Mouse (Mus musculus) MEL (cell line): ENCODE data around the gene Drosha. TPM values are rescaled to one million over a fixed set of nuclear protein-coding genes. Genes with fewer than 3 reads are reported as not detected.

Experiments used
- DNase-seq: peaks from one replicate; pipeline ENCODE4 v3.0.0; 2011; ENCODE audit warnings: low read depth, low spot score
- H3K27ac ChIP-seq: 2 replicates; pipeline ENCODE4 v1.5.1; 2012; ENCODE audit warnings: low read depth, mild to moderate bottlenecking, control low read depth, low read length, moderate library complexity; ENCODE audit not compliant: control insufficient read depth
- H3K27me3 ChIP-seq, 2 experiments: fragments of 150-350 bp in 1 of 2; sonication (generic) in 1 of 2; 2 replicates each; pipeline ENCODE4 v1.6.1; 2012; ENCODE audit warnings: low read length in 2 of 2, mild to moderate bottlenecking in 2 of 2, improper control_type of control experiment in 1 of 2, moderate library complexity in 1 of 2; ENCODE audit not compliant: insufficient read depth in 2 of 2, control insufficient read depth in 1 of 2
- H3K36me3 ChIP-seq, 2 experiments: 2 replicates each; pipeline ENCODE4 v1.6.1; 2012 to 2014; ENCODE audit warnings: low read length in 2 of 2, improper control_type of control experiment in 1 of 2, inconsistent platforms in 1 of 2, mild to moderate bottlenecking in 1 of 2; ENCODE audit not compliant: insufficient read depth in 2 of 2, control insufficient read depth in 1 of 2
- H3K4me1 ChIP-seq, 2 experiments: fragments of 150-350 bp in 1 of 2; sonication (generic) in 1 of 2; 2 replicates each; pipeline ENCODE4 v1.6.1; 2012; ENCODE audit warnings: low read length in 2 of 2, improper control_type of control experiment in 1 of 2, mild to moderate bottlenecking in 1 of 2; ENCODE audit not compliant: insufficient read depth in 2 of 2, control insufficient read depth in 1 of 2
- H3K4me3 ChIP-seq, 2 experiments: fragments of 150-350 bp in 1 of 2; sonication (generic) in 1 of 2; 2 replicates each; pipeline ENCODE4 v1.5.1; 2012; ENCODE audit warnings: low read depth in 2 of 2, low read length in 2 of 2, mild to moderate bottlenecking in 2 of 2, moderate library complexity in 2 of 2, control low read depth in 1 of 2, improper control_type of control experiment in 1 of 2; ENCODE audit not compliant: control insufficient read depth in 1 of 2, insufficient read depth in 1 of 2
- H3K79me2 ChIP-seq: 2 replicates; pipeline ENCODE4 v1.6.1; 2012; ENCODE audit warnings: mild to moderate bottlenecking, low read length, moderate library complexity; ENCODE audit not compliant: control insufficient read depth, poor library complexity, insufficient read depth
- H3K9ac ChIP-seq: 2 replicates; pipeline ENCODE4 v1.6.1; 2012; ENCODE audit warnings: low read depth, mild to moderate bottlenecking, control low read depth, low read length, moderate library complexity; ENCODE audit not compliant: control insufficient read depth, poor library complexity, severe bottlenecking
- H3K9me3 ChIP-seq: fragments of 150-350 bp; sonication (generic); replicated peaks from 2 replicates; pipeline ENCODE4 v1.6.1; 2012; ENCODE audit warnings: mild to moderate bottlenecking, low read length, improper control_type of control experiment, moderate library complexity; ENCODE audit not compliant: insufficient read depth
- CHD2 ChIP-seq: IDR thresholded peaks from 2 replicates; pipeline ENCODE4 v1.6.1; 2011; ENCODE audit warnings: low read length, improper control_type of control experiment
- CTCF ChIP-seq, 3 experiments: IDR thresholded peaks in 2 of 3; conservative IDR thresholded peaks in 1 of 3; 2 replicates each; pipeline ENCODE4 v1.5.1; 2011 to 2012; ENCODE audit warnings: low read length in 3 of 3, low read depth in 2 of 3, mild to moderate bottlenecking in 2 of 3, improper control_type of control experiment in 1 of 3, inconsistent platforms in 1 of 3, mixed read lengths in 1 of 3, moderate library complexity in 1 of 3; ENCODE audit not compliant: control insufficient read depth in 1 of 3, insufficient read depth in 1 of 3, poor library complexity in 1 of 3, severe bottlenecking in 1 of 3
- E2F4 ChIP-seq: IDR thresholded peaks from 2 replicates; pipeline ENCODE4 v1.6.1; 2011; ENCODE audit warnings: low read depth, low read length, improper control_type of control experiment, borderline replicate concordance
- ETS1 ChIP-seq: IDR thresholded peaks from 2 replicates; pipeline ENCODE4 v1.6.1; 2012; ENCODE audit warnings: low read depth, mild to moderate bottlenecking, inconsistent platforms, low read length, improper control_type of control experiment, moderate library complexity
- GABPA ChIP-seq: IDR thresholded peaks from 2 replicates; pipeline ENCODE4 v1.6.1; 2012; ENCODE audit warnings: low read depth, mild to moderate bottlenecking, inconsistent platforms, low read length, improper control_type of control experiment, moderate library complexity
- HCFC1 ChIP-seq: IDR thresholded peaks from 2 replicates; pipeline ENCODE4 v1.6.1; 2012; ENCODE audit warnings: low read depth, mild to moderate bottlenecking, inconsistent platforms, low read length, improper control_type of control experiment, moderate library complexity
- JUND ChIP-seq: IDR thresholded peaks from 2 replicates; pipeline ENCODE4 v1.6.1; 2011; ENCODE audit warnings: low read depth, mild to moderate bottlenecking, improper control_type of control experiment, low read length
- MAFK ChIP-seq: IDR thresholded peaks from 2 replicates; pipeline ENCODE4 v1.6.1; 2011; ENCODE audit warnings: low read depth, mild to moderate bottlenecking, low read length, improper control_type of control experiment, borderline replicate concordance
- MAZ ChIP-seq: IDR thresholded peaks from 2 replicates; pipeline ENCODE4 v1.6.1; 2012; ENCODE audit warnings: low read depth, mild to moderate bottlenecking, inconsistent platforms, low read length, improper control_type of control experiment
- MEF2A ChIP-seq: IDR thresholded peaks from 2 replicates; pipeline ENCODE4 v1.6.1; 2014; ENCODE audit warnings: low read depth, mild to moderate bottlenecking, inconsistent platforms, low read length, improper control_type of control experiment; ENCODE audit not compliant: poor library complexity, insufficient replicate concordance, severe bottlenecking; ENCODE audit errors: extremely low read depth
- MXI1 ChIP-seq: IDR thresholded peaks from 2 replicates; pipeline ENCODE4 v1.6.1; 2011; ENCODE audit warnings: mild to moderate bottlenecking, low read depth, low read length, improper control_type of control experiment
- NELFE ChIP-seq: IDR thresholded peaks from 2 replicates; pipeline ENCODE4 v1.6.1; 2011; ENCODE audit warnings: low read depth, low read length, improper control_type of control experiment
- POLR2A ChIP-seq, 2 experiments: IDR thresholded peaks; 2 replicates each; pipeline ENCODE4 v1.6.1; 2011 to 2012; ENCODE audit warnings: low read length in 2 of 2, mild to moderate bottlenecking in 2 of 2, control low read depth in 1 of 2, improper control_type of control experiment in 1 of 2, low read depth in 1 of 2, moderate library complexity in 1 of 2; ENCODE audit not compliant: control insufficient read depth in 1 of 2, insufficient read depth in 1 of 2, poor library complexity in 1 of 2
- POLR2AphosphoS2 ChIP-seq: IDR thresholded peaks from 2 replicates; pipeline ENCODE4 v1.6.1; 2011; ENCODE audit warnings: low read length, improper control_type of control experiment
- RAD21 ChIP-seq: IDR thresholded peaks from 2 replicates; pipeline ENCODE4 v1.6.1; 2011; ENCODE audit warnings: mild to moderate bottlenecking, low read depth, low read length, improper control_type of control experiment
- RCOR1 ChIP-seq: IDR thresholded peaks from 2 replicates; pipeline ENCODE4 v1.6.1; 2012; ENCODE audit warnings: low read depth, mild to moderate bottlenecking, inconsistent platforms, low read length, improper control_type of control experiment
- SMC3 ChIP-seq: IDR thresholded peaks from 2 replicates; pipeline ENCODE4 v1.6.1; 2011; ENCODE audit warnings: low read depth, low read length, improper control_type of control experiment
- TCF12 ChIP-seq: IDR thresholded peaks from 2 replicates; pipeline ENCODE4 v1.6.1; 2014; ENCODE audit warnings: low read depth, mild to moderate bottlenecking, inconsistent platforms, low read length, improper control_type of control experiment, moderate library complexity
- ZC3H11A ChIP-seq: IDR thresholded peaks from 2 replicates; pipeline ENCODE4 v1.6.1; 2012; ENCODE audit warnings: low read depth, mild to moderate bottlenecking, inconsistent platforms, low read length, improper control_type of control experiment
- ZKSCAN1 ChIP-seq: IDR thresholded peaks from 2 replicates; pipeline ENCODE4 v1.6.1; 2012; ENCODE audit warnings: low read depth, mild to moderate bottlenecking, inconsistent platforms, low read length, improper control_type of control experiment, moderate library complexity
- ZNF384 ChIP-seq: IDR thresholded peaks from 2 replicates; pipeline ENCODE4 v1.6.1; 2012; ENCODE audit warnings: low read depth, mild to moderate bottlenecking, inconsistent platforms, low read length, improper control_type of control experiment
- polyA plus RNA-seq, 2 experiments: library from polyadenylated mRNA; stranded (reverse) in 1 of 2; unstranded in 1 of 2; fragments of >175 nt in 1 of 2; fragments of >200 nt in 1 of 2; gene quantifications; 2 replicates each; pipeline versions ENCODE4 v1.2.1 to v1.2.4; 2012; ENCODE audit warnings: low replicate concordance in 2 of 2, low read depth in 1 of 2; ENCODE audit not compliant: insufficient read length in 2 of 2, insufficient read depth in 1 of 2, missing spikeins in 1 of 2
- total RNA-seq: library from RNA; depleted of rRNA; stranded (reverse); fragments of 300-350 nt; gene quantifications from 2 replicates; pipeline ENCODE4 v1.2.3, GENCODE M21; 2012

Drosha gene
- total and polyA plus RNA-seq, 3 experiments = 43.3 to 482 (median 96.9) TPM

GRCm38 (mm10) chr15:12812646-12813045, 12.0 kb upstream of the Drosha start:
- H3K27ac ChIP-seq = no peak overlapping the region
- DNase-seq = peak; percentile 54
- H3K4me1 ChIP-seq = peaks cover 0 to 5% of the 10 kb centered on the region in 2 experiments; a peak in 2 of 4 replicates
- no peak for TF ChIP-seq MAFK
- TF ChIP-seq MXI1 = no peak
- TF ChIP-seq NELFE = no peak
- no peak for TF ChIP-seq POLR2AphosphoS2
- TF ChIP-seq MAZ = no peak
- no peak for TF ChIP-seq HCFC1
- no peak for TF ChIP-seq ZC3H11A
- no peak for TF ChIP-seq ZKSCAN1
- peak; percentile 17 to 49 (median 37); a peak in 4 of 6 replicates for TF ChIP-seq CTCF (IDR thresholded peaks at IDR 0.05 in 2 of 3, conservative IDR thresholded peaks at IDR 0.05 in 1 of 3; ENCODE audit: control insufficient read depth in 1 of 3, insufficient read depth in 1 of 3, low read depth in 2 of 3, low read length in 3 of 3, poor library complexity in 1 of 3, severe bottlenecking in 1 of 3)
- no peak for TF ChIP-seq ZNF384
- TF ChIP-seq RCOR1 = no peak
- no peak for TF ChIP-seq GABPA
- TF ChIP-seq SMC3 = 0 out of 2 replicates have a peak, but pooled peaks have one; percentile 19
- TF ChIP-seq RAD21 = no peak; the same call in none of the 2 replicates
- no peak for TF ChIP-seq ETS1
- no peak overlapping the region for H3K9ac ChIP-seq
- H3K4me3 ChIP-seq = no peak overlapping the region
- H3K79me2 ChIP-seq = no peaks in the 10 kb centered on the region
- H3K36me3 ChIP-seq = peaks cover 5 to 38% of the 10 kb centered on the region in 2 experiments; a peak in 3 of 4 replicates
- no peaks in the 10 kb centered on the region for H3K9me3 ChIP-seq
- H3K27me3 ChIP-seq = no peaks in the 10 kb centered on the region

- H3K4me3 ChIP-seq = no peak overlapping the region
- H3K9ac ChIP-seq = no peak overlapping the region
- TF ChIP-seq JUND = no peak
- no peak for TF ChIP-seq HCFC1
- no peak for TF ChIP-seq ZC3H11A
- TF ChIP-seq TCF12 = no peak
- TF ChIP-seq MEF2A = no peak
- no peak for TF ChIP-seq MAZ
- TF ChIP-seq POLR2A (IDR thresholded peaks at IDR 0.05; ENCODE audit: control insufficient read depth in 1 of 2, insufficient read depth in 1 of 2, low read depth in 1 of 2, low read length in 2 of 2, poor library complexity in 1 of 2) = no peak
- TF ChIP-seq E2F4 = no peak
- TF ChIP-seq CTCF (IDR thresholded peaks at IDR 0.05 in 2 of 3, conservative IDR thresholded peaks at IDR 0.05 in 1 of 3; ENCODE audit: control insufficient read depth in 1 of 3, insufficient read depth in 1 of 3, low read depth in 2 of 3, low read length in 3 of 3, poor library complexity in 1 of 3, severe bottlenecking in 1 of 3) = no peak
- no peak for TF ChIP-seq CHD2
- H3K4me1 ChIP-seq = peaks cover 0 to 4% of the 10 kb centered on the region in 2 experiments; a peak in 1 of 4 replicates
- H3K27me3 ChIP-seq = no peaks in the 10 kb centered on the region
- peaks cover 13 to 39% of the 10 kb centered on the region in 2 experiments for H3K36me3 ChIP-seq
- H3K79me2 ChIP-seq = peaks cover 2% of the 10 kb centered on the region
- DNase-seq = no peak
- H3K9me3 ChIP-seq = no peaks in the 10 kb centered on the region
- H3K27ac ChIP-seq = no peak overlapping the region
These were observed 7.0 kb upstream of the Drosha start for GRCm38 (mm10) chr15:12817592-12817991.
